In the genomic region with DNA sequence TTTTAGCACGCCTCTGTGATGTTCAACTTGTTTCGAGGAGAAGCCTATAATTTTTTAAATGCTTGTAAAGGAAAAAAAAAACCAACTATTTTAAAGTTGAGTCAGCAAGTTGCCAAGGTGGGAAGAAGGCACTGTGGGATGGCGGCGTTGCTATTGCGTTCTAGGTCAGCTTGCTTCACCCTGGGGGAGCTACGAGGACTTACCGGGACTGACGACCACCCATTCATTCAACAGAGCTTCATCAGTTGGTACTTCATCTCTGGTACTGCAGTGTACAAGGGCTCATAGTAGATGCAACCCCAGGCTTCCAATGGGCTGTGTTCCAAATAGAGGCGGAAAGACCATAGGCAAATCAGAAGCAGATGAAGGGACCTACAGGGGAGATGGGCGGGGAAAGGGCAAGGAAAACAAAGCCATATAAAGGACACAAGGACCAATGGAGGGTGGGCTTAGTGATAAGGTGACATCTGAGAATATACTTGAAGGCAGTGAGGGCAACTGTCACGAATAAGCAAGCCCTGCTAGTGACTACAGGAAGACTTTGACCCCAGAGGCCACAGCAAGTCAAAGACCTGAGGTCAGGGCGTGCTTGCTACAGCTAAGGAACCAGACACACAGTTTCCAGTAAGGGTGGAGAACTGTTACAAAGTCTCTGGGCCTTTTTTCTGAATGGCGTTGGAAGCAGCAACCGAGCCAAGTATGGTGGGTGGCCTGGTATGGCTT, we compare ENCODE assay signal across 23 mouse cellular contexts.
A peak's percentile ranks its signal among the peaks of the same experiment; 100 is the strongest.
DNase-seq lines count a peak whose midpoint lies in the region; ATAC-seq and TF ChIP-seq lines count a peak whose summit lies in the region.
"Had no signal": no experiment of that assay in that cellular context is flagged by ENCODE, and none has a peak within 500 bp of the region (broad histone marks: within the 10 kb centered on the region; RNA-seq: fewer than 3 reads in every experiment).

No protein-coding gene starts in this region.

- no peak for TF ChIP-seq CTCF in intestine, postnatal 0 days (IDR thresholded peaks at IDR 0.05; ENCODE audit: low read depth)

- peak overlapping the region; percentile 50 for H3K27ac ChIP-seq in intestine, postnatal 0 days (ENCODE audit: low read depth, low read length)
- H3K27ac ChIP-seq: embryonic facial prominence, embryonic 12.5 days; embryonic facial prominence, embryonic 15.5 days; forebrain, embryonic 13.5 days; hindbrain, embryonic 10.5 days; hindbrain, embryonic 13.5 days had no signal

- H3K4me3 ChIP-seq in intestine, postnatal 0 days (ENCODE audit: low read depth, low read length): no peak overlapping the region
- H3K4me3 ChIP-seq: embryonic facial prominence, embryonic 12.5 days; embryonic facial prominence, embryonic 15.5 days; forebrain, embryonic 13.5 days; hindbrain, embryonic 10.5 days; hindbrain, embryonic 13.5 days had no signal

- H3K9ac ChIP-seq in intestine, postnatal 0 days (ENCODE audit: low read depth, low read length): no peak overlapping the region
- H3K9ac ChIP-seq: embryonic facial prominence, embryonic 12.5 days; embryonic facial prominence, embryonic 15.5 days; forebrain, embryonic 13.5 days; hindbrain, embryonic 13.5 days had no signal

- no peaks in the 10 kb centered on the region for H3K4me1 ChIP-seq in intestine, postnatal 0 days (replicated peaks; ENCODE audit: control insufficient read depth, insufficient read depth, low read length)
- H3K4me1 ChIP-seq: embryonic facial prominence, embryonic 12.5 days; embryonic facial prominence, embryonic 15.5 days; forebrain, embryonic 13.5 days; hindbrain, embryonic 10.5 days; hindbrain, embryonic 13.5 days had no signal

- H3K9me3 ChIP-seq in intestine, postnatal 0 days (ENCODE audit: control insufficient read depth): no peaks in the 10 kb centered on the region
- H3K9me3 ChIP-seq: embryonic facial prominence, embryonic 12.5 days; embryonic facial prominence, embryonic 15.5 days; hindbrain, embryonic 10.5 days had no signal

- ATAC-seq in intestine, postnatal 0 days: peak; percentile 71
- ATAC-seq in granulocyte monocyte progenitor cell, adult 5-6 weeks (replicated peaks; ENCODE audit: poor library complexity, severe bottlenecking): no peak
- ATAC-seq: CD4-positive, CD25-positive, alpha-beta regulatory T cell, adult 4 months; forebrain, embryonic 13.5 days; forebrain, embryonic 16.5 days; hindbrain, embryonic 16.5 days had no signal

- 82% methylated on average over 14 of the region's 14 CpGs for WGBS in intestine, postnatal 0 days

- H3K4me2 ChIP-seq in intestine, postnatal 0 days (replicated peaks; ENCODE audit: low read depth): no peak overlapping the region
- H3K4me2 ChIP-seq: embryonic facial prominence, embryonic 12.5 days; embryonic facial prominence, embryonic 15.5 days; forebrain, embryonic 13.5 days; heart, embryonic 11.5 days; hindbrain, embryonic 13.5 days had no signal

- DNase-seq in heart, adult 11 months: peak; percentile 78
- no peak for DNase-seq in heart, postnatal 4 days
- DNase-seq in urinary bladder, postnatal 10 days (ENCODE audit: low spot score): peak; percentile 5
- no peak for DNase-seq in urinary bladder, postnatal 36 days (ENCODE audit: low spot score in 2 of 2)
- DNase-seq in embryo, embryonic 9.5 days (ENCODE audit: extremely low spot score): no peak
- DNase-seq: adrenal gland, adult 2 months; adrenal gland, postnatal 14 days; cerebellum, adult 11-12 months; cerebellum, adult 9-10 months; cerebellum, postnatal 14 days; gastrocnemius, postnatal 10 days; kidney, adult 18-20 months had no signal

- H3K36me3 ChIP-seq in intestine, postnatal 0 days (ENCODE audit: control insufficient read depth, insufficient read depth): no peaks in the 10 kb centered on the region
- H3K36me3 ChIP-seq: embryonic facial prominence, embryonic 12.5 days; embryonic facial prominence, embryonic 15.5 days; hindbrain, embryonic 10.5 days; hindbrain, embryonic 13.5 days had no signal

- no peaks in the 10 kb centered on the region for H3K27me3 ChIP-seq in intestine, postnatal 0 days (replicated peaks; ENCODE audit: control insufficient read depth, insufficient read depth, low read length)
- H3K27me3 ChIP-seq: embryonic facial prominence, embryonic 12.5 days; embryonic facial prominence, embryonic 15.5 days; forebrain, embryonic 13.5 days; hindbrain, embryonic 13.5 days had no signal

Comparison
In these comparisons a context has a peak if more than half of its experiments do, and no peak if none do; other contexts are left out.
1. DNase-seq: peak in heart, adult 11 months (single experiment) and urinary bladder, postnatal 10 days (single experiment); none in heart, postnatal 4 days (single experiment), urinary bladder, postnatal 36 days (0 of 2) and embryo, embryonic 9.5 days (single experiment).